Mouse (Mus musculus) Patski (cell line): ENCODE data around the gene Aldh8a1. TPM values are rescaled to one million over a fixed set of nuclear protein-coding genes. Genes with fewer than 3 reads are reported as not detected.

ENCODE experiments used
- ATAC-seq: fragments of 100-300 bp; one replicate; pipeline ENCODE4 v1.8.0; 2021
- CTCF ChIA-PET: fragments of 350-600 bp; sonication (Branson Sonifier 250); formaldehyde crosslinking; loops from one replicate; lab custom pipeline; 2022; ENCODE audit warnings: inconsistent platforms; lab: Charles Lee
- POLR2A ChIA-PET: fragments of 350-600 bp; sonication (Branson Sonifier 250); formaldehyde crosslinking; loops from one replicate; lab custom pipeline; 2022; ENCODE audit warnings: antibody characterized with exemption, inconsistent platforms; lab: Charles Lee
- DNase-seq: peaks from one replicate; pipeline ENCODE4 v3.0.0-alpha.2; 2011; ENCODE audit warnings: low read depth, low spot score
- H3K27me3 ChIP-seq: fragments of 371-371 bp; one replicate; pipeline ENCODE4 v1.5.1; 2021
- CTCF ChIP-seq: fragments of 100-300 bp; IDR thresholded peaks from one replicate; pipeline ENCODE4 v1.5.1; 2021
- in situ Hi-C: fragments of 300-500 bp; cut with MboI; formaldehyde crosslinking; loops from 3 replicates; pipeline ENCODE4 v1.11.1; 2018; ENCODE audit warnings: low pct_unique_long_range_greater_than_20kb, mixed read lengths
- polyA plus RNA-seq: library from polyadenylated mRNA; unstranded; gene quantifications from one replicate; pipeline ENCODE4 v1.2.3, GENCODE M21; 2021

Aldh8a1 gene
- polyA plus RNA-seq, 1 experiment from 2014 or later = 0.04 TPM

- CTCF ChIA-PET = interaction anchor here (3.1 kb wide), 1 partner anchor 12 kb away, joined by 9 read pairs; no protein-coding TSS in a partner anchor
- no peak for TF ChIP-seq CTCF
- ATAC-seq (no peak), DNase-seq (no peak)
- in situ Hi-C loops = no loop called here
- POLR2A ChIA-PET = no interaction called here
- H3K27me3 ChIP-seq = no peaks in the 10 kb centered on the region
Observed at GRCm38 (mm10) chr10:21367481-21367880, 9.6 kb upstream of the Aldh8a1 start.

- no peak for ATAC-seq
Observed at GRCm38 (mm10) chr10:21369586-21369985, 7.5 kb upstream of the Aldh8a1 start.

GRCm38 (mm10) chr10:21372271-21372670 is 4.8 kb upstream of the Aldh8a1 start:
- CTCF ChIA-PET = no interaction called here
- ATAC-seq (no peak), DNase-seq (no peak)
- POLR2A ChIA-PET = no interaction called here
- TF ChIP-seq CTCF = no peak
- in situ Hi-C loops = no loop called here
- no peaks in the 10 kb centered on the region for H3K27me3 ChIP-seq

More at GRCm38 (mm10) chr10:21369586-21369985, 7.5 kb upstream of the Aldh8a1 start:
- CTCF ChIA-PET = interaction anchor here (3.1 kb wide), 1 partner anchor 10 kb away, joined by 9 read pairs; no protein-coding TSS in a partner anchor
- H3K27me3 ChIP-seq = no peaks in the 10 kb centered on the region
- no peak for TF ChIP-seq CTCF
- POLR2A ChIA-PET = no interaction called here
- no peak for DNase-seq
- in situ Hi-C loops = no loop called here

- ATAC-seq (no peak), DNase-seq (no peak)
- ChIA-PET POLR2A (no interaction called here), CTCF (interaction anchor here (0.7 to 4.1 kb wide), 7 partner anchors 10 to 635 kb away, joined by 3 to 18 read pairs (median 4); no protein-coding TSS in a partner anchor)
- TF ChIP-seq CTCF = peak; percentile 65
- in situ Hi-C loops = loop anchor here (25.0 kb wide), 1 partner anchor 784 kb away; the partner anchor contains the start of genes H60b and Raet1e
- H3K27me3 ChIP-seq = peaks cover 5% of the 10 kb centered on the region
Observed at GRCm38 (mm10) chr10:21378196-21378944, 1.3 kb downstream of the Aldh8a1 start.

GRCm38 (mm10) chr10:21382914-21383313 is 5.8 kb downstream of the Aldh8a1 start:
- in situ Hi-C loops = loop anchor here (5.0 to 25.0 kb wide), 3 partner anchors 79 to 779 kb away; partner anchors contain the start of genes H60b and Raet1e
- peak; percentile 63 for TF ChIP-seq CTCF
- CTCF ChIA-PET = interaction anchor here (0.7 to 4.6 kb wide), 6 partner anchors 37 to 624 kb away, joined by 3 to 22 read pairs (median 3); no protein-coding TSS in a partner anchor
- ATAC-seq (no peak), DNase-seq (peak; percentile 37)
- POLR2A ChIA-PET = no interaction called here
- H3K27me3 ChIP-seq = peaks cover 5% of the 10 kb centered on the region

GRCm38 (mm10) chr10:21385111-21385663 is 8.1 kb downstream of the Aldh8a1 start:
- ChIA-PET POLR2A (interaction anchor here (0.7 kb wide), 1 partner anchor 11 kb away, joined by 3 read pairs; no protein-coding TSS in a partner anchor), CTCF (interaction anchor here (0.9 to 4.6 kb wide), 8 partner anchors 14 to 626 kb away, joined by 3 to 22 read pairs (median 4); no protein-coding TSS in a partner anchor)
- peaks cover 5% of the 10 kb centered on the region for H3K27me3 ChIP-seq
- in situ Hi-C loops = loop anchor here (25.0 kb wide), 1 partner anchor 777 kb away; the partner anchor contains the start of genes H60b and Raet1e
- no peak for TF ChIP-seq CTCF
- DNase-seq (no peak), ATAC-seq (no peak)

GRCm38 (mm10) chr10:21389075-21389474 is 12.0 kb downstream of the Aldh8a1 start:
- ATAC-seq (no peak), DNase-seq (no peak)
- no peak for TF ChIP-seq CTCF
- in situ Hi-C loops = loop anchor here (25.0 kb wide), 1 partner anchor 773 kb away; the partner anchor contains the start of genes H60b and Raet1e
- peaks cover 4% of the 10 kb centered on the region for H3K27me3 ChIP-seq
- ChIA-PET CTCF (interaction anchor here (1.5 kb wide), 1 partner anchor 10 kb away, joined by 4 read pairs; no protein-coding TSS in a partner anchor), POLR2A (no interaction called here)

GRCm38 (mm10) chr10:21390440-21390839 is 13.3 kb downstream of the Aldh8a1 start:
- ChIA-PET CTCF (interaction anchor here (1.5 kb wide), 1 partner anchor 12 kb away, joined by 4 read pairs; no protein-coding TSS in a partner anchor), POLR2A (no interaction called here)
- in situ Hi-C loops = loop anchor here (25.0 kb wide), 1 partner anchor 772 kb away; the partner anchor contains the start of genes H60b and Raet1e
- TF ChIP-seq CTCF = no peak
- DNase-seq (no peak), ATAC-seq (no peak)
- peaks cover 4% of the 10 kb centered on the region for H3K27me3 ChIP-seq

GRCm38 (mm10) chr10:21391286-21391685 is 14.2 kb downstream of the Aldh8a1 start:
- no peak for DNase-seq
- CTCF ChIA-PET = no interaction called here
- H3K27me3 ChIP-seq = peaks cover 4% of the 10 kb centered on the region
- TF ChIP-seq CTCF = no peak
- POLR2A ChIA-PET = no interaction called here
- no peak for ATAC-seq
- in situ Hi-C loops = loop anchor here (25.0 kb wide), 1 partner anchor 771 kb away; the partner anchor contains the start of genes H60b and Raet1e

GRCm38 (mm10) chr10:21393390-21393789 is 16.3 kb downstream of the Aldh8a1 start:
- DNase-seq (no peak), ATAC-seq (no peak)
- peaks cover 4% of the 10 kb centered on the region for H3K27me3 ChIP-seq
- in situ Hi-C loops = loop anchor here (25.0 kb wide), 1 partner anchor 769 kb away; the partner anchor contains the start of genes H60b and Raet1e
- ChIA-PET POLR2A (no interaction called here), CTCF (no interaction called here)
- no peak for TF ChIP-seq CTCF
